Mouse (Mus musculus): ENCODE results near the gene Cnbd2. TPM values are rescaled to one million over a fixed set of nuclear protein-coding genes. Genes with fewer than 3 reads are reported as not detected.

The Cnbd2 gene
- polyA plus RNA-seq, 1 experiment = 3.4 TPM

DNA sequence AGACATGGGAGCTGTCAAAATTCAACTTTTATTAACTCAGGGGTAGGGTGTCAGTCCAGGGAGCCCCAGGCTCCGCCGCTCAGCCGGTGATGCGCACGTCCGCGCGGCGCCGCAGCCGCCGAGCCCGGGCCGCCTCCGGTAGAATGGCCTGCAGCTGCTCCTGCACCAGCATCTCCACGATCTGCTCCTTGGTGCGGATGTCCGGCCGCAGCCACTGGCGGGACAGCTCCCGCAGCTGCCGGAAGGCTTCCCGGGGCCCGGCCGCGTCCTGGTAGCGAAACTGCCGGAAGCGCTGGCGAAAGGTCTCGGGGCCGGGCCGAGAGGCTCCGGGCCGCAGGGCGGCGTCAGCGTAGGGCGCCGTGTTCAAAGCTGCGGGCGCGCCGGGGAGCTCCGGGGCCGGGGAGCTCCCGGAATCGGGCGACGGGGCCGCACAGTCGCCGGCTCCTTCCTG, 233 bp upstream of the Cnbd2 start:
- DNase-seq (ENCODE audit: low spot score) = peak; percentile 70

DNA sequence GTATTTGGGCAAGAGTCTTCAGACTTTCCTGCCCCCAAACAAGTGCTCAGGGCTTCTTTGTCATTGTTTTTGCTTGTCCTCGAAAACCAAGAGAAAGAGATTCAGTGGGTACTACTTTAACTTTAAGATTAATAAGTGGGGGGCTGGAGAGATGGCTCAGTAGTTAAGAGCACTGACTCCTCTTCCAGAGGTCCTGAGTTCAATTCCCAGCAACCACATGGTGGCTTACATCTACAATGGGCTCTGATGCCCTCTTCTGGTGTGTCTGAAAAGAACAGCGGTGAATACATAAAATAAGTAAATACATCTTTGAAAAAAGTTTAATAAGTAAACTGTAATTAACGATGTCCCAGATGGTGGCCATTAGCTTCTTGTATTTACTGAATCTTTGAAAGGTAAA, 1.1 kb downstream of the Cnbd2 start:
- DNase-seq (ENCODE audit: low spot score) = no peak

- no peak for DNase-seq (ENCODE audit: low spot score)
Measured at GRCm38 (mm10) chr2:156314811-156315210, 2.7 kb downstream of the Cnbd2 start.

- no peak for DNase-seq (ENCODE audit: low spot score)
Measured at GRCm38 (mm10) chr2:156318491-156318890, 6.4 kb downstream of the Cnbd2 start.

- DNase-seq (ENCODE audit: low spot score) = no peak
Measured at GRCm38 (mm10) chr2:156321538-156321937, 9.4 kb downstream of the Cnbd2 start.

DNA sequence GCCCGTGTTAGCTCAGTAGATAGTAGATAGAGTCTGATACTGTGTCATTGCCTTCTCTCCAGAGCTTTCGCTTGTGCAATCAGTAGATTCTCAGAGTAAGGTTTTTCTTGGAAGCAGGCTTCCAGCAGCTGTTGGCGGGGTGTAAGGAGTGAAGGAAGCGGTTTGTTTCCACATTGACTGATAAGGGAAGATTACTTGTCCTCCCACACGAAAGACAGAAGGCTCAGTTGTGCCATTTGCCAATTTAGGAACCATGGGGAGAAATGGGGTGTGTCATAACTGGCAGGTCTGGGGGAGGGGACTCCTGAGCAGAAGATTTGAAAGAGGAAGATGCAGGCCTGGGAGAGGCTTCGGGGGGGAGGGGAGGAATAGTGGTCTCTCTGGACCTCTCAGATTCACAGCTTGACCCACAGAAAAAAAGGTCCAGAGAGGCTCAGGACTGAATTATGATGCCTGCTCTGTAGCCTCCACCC, 12.1 kb downstream of the Cnbd2 start:
- DNase-seq (ENCODE audit: low spot score) = no peak

GRCm38 (mm10) chr2:156324681-156325080, 12.6 kb downstream of the Cnbd2 start:
- no peak for DNase-seq (ENCODE audit: low spot score)

GRCm38 (mm10) chr2:156330681-156331080, 18.6 kb downstream of the Cnbd2 start:
- DNase-seq (ENCODE audit: low spot score) = no peak

- no peak for DNase-seq (ENCODE audit: low spot score)
Measured at GRCm38 (mm10) chr2:156331446-156331965, 19.4 kb downstream of the Cnbd2 start.

DNA sequence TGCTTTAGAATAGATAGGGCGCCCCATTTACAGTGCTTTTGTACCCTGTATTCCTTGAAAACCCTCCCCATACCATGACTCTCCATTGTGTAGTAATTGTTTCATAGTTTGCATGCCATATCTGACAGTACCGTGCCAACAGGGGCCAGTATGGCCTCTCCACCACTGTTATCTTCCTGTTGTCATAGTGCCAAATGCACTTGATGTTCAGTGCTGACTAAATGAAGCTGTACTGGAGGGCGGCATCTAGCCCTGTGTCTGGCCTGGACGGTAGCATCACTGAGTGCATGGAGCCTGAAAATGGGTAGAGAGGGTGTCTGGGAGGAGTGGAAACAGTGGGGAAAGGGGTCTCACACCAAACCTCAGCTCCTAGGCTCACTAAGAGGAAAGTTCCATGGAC, 28.0 kb downstream of the Cnbd2 start:
- no peak for DNase-seq (ENCODE audit: low spot score)

GRCm38 (mm10) chr2:156344775-156345532, 32.9 kb downstream of the Cnbd2 start:
- DNase-seq (ENCODE audit: low spot score) = no peak

- DNase-seq (ENCODE audit: low spot score) = no peak
Measured at GRCm38 (mm10) chr2:156348812-156349211, 36.7 kb downstream of the Cnbd2 start.

DNA sequence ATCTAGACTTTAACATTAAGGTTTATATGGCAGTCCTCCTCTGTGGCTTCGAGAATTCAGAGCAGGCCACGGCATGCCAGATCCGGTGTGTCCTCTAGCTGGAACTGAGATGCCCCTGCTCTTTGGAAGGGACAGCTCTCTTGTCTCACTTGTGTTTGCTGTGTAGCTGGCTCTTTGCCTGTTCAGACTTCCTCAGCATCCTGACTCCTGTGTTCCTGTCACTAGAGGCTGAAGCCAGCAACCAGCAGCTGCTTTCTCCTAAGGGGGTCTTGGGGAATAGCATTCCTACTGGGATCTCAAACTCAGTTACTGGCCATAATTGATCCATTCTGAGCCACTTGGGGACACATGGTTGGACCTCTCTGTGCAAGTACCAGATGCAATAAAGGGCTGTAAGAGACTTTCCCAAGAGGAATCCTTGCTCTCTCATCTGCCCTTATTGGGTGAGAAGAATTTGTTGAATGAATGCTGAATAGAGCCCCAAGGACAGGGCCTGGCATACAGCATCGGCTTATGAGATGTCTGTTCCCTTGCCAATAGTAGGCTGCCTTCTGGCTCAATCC, 37.3 kb downstream of the Cnbd2 start:
- DNase-seq (ENCODE audit: low spot score) = no peak

GRCm38 (mm10) chr2:156351243-156351642, 39.1 kb downstream of the Cnbd2 start:
- DNase-seq (ENCODE audit: low spot score) = no peak

GRCm38 (mm10) chr2:156352413-156353165, 40.5 kb downstream of the Cnbd2 start:
- DNase-seq (ENCODE audit: low spot score) = no peak

DNA sequence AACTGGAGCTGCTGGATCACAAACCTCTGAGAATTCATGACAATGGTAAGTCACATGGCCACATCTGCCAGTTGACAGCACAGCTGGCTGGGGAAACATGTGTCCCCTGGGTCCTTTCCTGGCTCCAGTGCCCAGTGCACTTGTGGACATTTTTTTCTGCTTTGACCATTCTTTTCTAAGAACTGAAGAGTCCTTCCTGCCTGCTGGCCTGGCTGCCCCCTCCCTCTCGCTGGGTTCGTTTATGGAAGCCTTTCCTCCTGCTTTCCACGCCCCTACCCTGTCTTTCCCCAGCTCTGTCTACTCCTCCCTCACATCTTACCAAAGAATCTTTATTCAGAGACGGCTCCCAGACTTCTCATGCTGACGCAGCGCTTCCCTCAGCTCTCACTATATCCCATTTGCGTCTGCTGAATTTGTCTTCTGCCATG, 41.2 kb downstream of the Cnbd2 start:
- DNase-seq (ENCODE audit: low spot score) = no peak

- DNase-seq (ENCODE audit: low spot score) = no peak
Measured at GRCm38 (mm10) chr2:156356031-156356430, 43.9 kb downstream of the Cnbd2 start.

DNA sequence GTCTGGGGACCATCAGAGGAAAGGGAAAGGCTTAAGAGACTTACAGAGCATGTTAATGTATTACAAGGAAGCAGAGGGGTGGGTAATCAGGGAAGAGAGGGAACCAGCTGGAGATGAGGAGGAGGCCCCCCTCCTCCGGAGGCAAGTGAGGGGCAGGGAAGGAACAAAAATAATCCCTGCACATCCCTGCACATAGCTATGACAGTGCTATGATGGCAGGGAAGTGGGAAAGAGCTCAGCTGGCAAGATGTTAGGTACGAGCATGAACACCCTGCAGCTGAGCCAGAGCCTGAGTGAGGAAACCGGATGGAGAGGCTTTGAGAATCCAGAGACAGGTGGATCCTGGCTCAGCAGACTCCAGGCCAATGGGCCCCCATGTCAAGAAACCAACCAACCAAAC, 56.4 kb downstream of the Cnbd2 start:
- no peak for DNase-seq (ENCODE audit: low spot score)

DNA sequence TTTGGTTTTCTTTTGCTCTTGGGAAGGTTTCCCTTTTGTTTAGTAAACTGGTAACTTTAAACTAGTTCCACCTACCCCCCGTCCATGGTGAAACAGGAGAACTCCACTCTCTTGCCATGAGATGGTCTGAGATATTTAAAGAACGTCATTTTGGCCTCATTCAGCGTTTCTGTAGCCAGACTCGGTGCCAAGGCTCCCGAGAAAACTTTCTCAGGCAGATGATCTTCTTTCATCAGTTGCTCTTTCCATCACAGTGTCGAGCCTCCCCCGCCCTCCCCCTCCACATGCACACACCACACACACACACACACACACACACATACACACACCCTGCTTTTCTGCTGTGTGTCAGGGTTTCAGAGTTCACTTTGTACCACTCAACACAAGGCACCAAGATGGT, 58.8 kb downstream of the Cnbd2 start:
- no peak for DNase-seq (ENCODE audit: low spot score)

GRCm38 (mm10) chr2:156376956-156377355, 64.9 kb downstream of the Cnbd2 start:
- no peak for DNase-seq (ENCODE audit: low spot score)

DNA sequence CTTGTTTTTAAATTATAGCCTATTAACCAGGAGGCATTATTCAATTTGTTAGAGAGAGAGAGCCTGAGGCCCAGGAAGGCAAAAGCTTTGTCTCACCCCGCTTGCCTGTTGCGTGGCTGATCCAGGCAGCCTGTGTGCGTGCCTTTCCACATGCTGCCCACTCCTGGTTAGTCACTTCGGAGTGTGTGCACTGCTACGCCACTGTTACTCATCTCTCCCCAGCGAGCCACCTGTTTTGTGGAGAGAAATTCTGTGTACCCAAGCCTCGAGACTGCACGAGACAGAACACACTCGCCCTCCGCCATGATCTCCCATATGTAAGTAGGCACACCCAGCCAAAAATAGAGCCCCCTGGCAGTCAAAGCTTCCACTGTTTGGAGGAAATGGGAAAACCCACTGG, 67.8 kb downstream of the Cnbd2 start:
- no peak for DNase-seq (ENCODE audit: low spot score)

DNA sequence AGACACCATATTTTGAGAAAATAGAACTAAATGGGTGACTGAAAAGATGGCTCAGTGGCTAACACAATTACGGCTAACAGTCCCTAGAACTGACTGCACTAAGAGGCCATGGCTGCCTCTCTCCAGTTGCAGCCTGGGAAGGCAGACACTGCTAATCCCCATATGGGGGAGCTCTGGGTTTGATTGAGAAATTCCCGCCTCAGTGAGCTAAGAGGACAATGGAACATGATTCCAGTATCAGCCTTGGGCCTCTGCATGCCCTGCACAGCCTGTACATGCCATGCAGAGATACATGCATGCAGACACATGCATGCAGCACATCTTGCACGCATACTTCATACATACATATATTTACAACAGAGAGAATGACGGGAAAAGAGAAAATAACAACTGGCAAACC, 69.3 kb downstream of the Cnbd2 start:
- DNase-seq (ENCODE audit: low spot score) = no peak

Measured in urinary bladder, adult 2 months (tissue).